Mouse (Mus musculus) embryonic facial prominence, embryonic 10.5 days (tissue): ENCODE results near the gene Gne. TPM values are rescaled to one million over a fixed set of nuclear protein-coding genes. Genes with fewer than 3 reads are reported as not detected.

ENCODE experiments used
- DNase-seq: peaks from one replicate; pipeline ENCODE4 v3.0.0-alpha.2; 2017; ENCODE audit warnings: low spot score
- H3K27ac ChIP-seq: fragments of 300-500 bp; sonication (generic); replicated peaks from 2 replicates; pipeline ENCODE4 v1.5.1; 2016; ENCODE audit warnings: mild to moderate bottlenecking
- H3K27me3 ChIP-seq: fragments of 300-500 bp; sonication (generic); replicated peaks from 2 replicates; pipeline ENCODE4 v1.6.1; 2016; ENCODE audit warnings: low read depth, mild to moderate bottlenecking; ENCODE audit not compliant: poor library complexity, severe bottlenecking
- H3K36me3 ChIP-seq: fragments of 300-500 bp; sonication (generic); replicated peaks from 2 replicates; pipeline ENCODE4 v1.6.1; 2016; ENCODE audit warnings: mild to moderate bottlenecking, moderate library complexity
- H3K4me1 ChIP-seq: fragments of 300-500 bp; sonication (generic); 2 replicates; pipeline ENCODE4 v1.6.1; 2016
- H3K4me3 ChIP-seq: fragments of 300-500 bp; sonication (generic); 2 replicates; pipeline ENCODE4 v1.5.1; 2016; ENCODE audit warnings: mild to moderate bottlenecking, moderate library complexity
- H3K9me3 ChIP-seq: fragments of 300-500 bp; sonication (generic); 2 replicates; pipeline ENCODE4 v1.6.1; 2016; ENCODE audit warnings: mild to moderate bottlenecking
- WGBS: fragments of 180-500 bp; shearing (Covaris S2); methylation state at CpG from one replicate; pipeline ENCODE4 v1.1.7; 2016; 5-methylcytosine and 5-hydroxymethylcytosine counted together
- polyA plus RNA-seq: library from polyadenylated mRNA; unstranded; fragments of >200 nt; fragmentation: Nextera tagmentation; extraction: Ambion mirVana; gene quantifications from 2 replicates; pipeline ENCODE4 v1.2.1, GENCODE M21; 2016

Gene Gne
- polyA plus RNA-seq, 1 experiment from 2014 or later = 20.5 TPM

DNA sequence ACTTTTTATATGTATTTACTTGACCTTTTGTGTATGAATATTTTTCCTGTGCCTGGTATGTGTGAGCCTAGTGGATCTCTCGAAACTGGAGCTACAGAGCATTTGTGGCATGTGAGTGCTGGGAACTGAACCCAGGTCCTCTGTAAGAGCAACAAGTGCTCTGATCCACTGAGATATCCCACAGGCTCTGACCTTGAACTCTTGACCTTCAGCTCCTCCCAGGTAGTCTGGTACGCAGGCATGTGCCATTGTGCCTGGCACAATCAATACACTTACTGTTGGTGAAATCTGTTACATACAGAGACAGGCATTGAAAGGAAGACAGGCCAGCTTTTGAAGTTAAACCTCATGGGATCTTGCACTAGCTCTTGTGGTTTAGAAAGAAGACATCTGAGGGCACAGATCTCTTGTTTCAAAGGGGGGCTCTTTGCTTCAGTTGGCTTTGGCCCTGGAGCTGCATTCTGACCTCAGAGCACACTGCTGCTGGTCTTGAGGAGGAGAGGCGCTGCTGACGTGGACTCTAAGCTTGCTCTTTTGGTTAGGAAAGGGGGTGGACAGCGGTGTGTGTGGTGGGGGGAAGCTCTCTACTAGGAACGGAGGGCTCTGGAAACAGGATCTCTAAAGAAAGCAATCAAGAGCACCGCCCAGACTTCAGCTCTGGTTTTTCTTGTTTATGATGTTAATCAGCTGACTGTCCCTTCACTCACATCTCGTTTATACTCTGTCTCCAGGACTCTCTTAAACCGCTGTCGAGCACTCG is 13.8 kb upstream of the Gne start:
- Histone ChIP-seq H3K4me3 (peak overlapping the region; percentile 1; the same call in 1 of the 2 replicates), H3K27me3 (no peaks in the 10 kb centered on the region), H3K36me3 (no peaks in the 10 kb centered on the region), H3K27ac (no peak overlapping the region), H3K4me1 (peaks cover 19% of the 10 kb centered on the region), H3K9me3 (no peaks in the 10 kb centered on the region)
- WGBS = 52% methylated on average over 11 of the region's 11 CpGs
- DNase-seq = no peak

DNA sequence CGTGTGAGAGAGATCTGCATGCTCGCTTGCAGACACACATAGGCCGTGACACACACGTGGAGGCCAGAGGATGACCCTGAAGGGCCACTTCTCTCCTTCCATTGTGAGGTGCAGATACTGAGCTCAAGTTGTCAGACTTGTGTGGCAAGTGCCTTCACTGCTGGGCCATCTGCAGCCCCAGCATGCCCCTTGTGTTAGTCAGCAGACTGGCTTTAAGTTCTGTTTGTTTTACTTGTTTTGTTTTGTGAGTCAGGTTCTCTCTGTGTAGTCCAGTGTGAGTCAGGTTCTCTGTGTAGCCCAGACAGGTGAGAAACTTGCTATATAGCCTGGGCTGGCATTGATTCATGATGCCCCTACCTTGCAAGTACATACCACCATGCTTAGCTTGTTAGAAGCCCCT is 10.5 kb upstream of the Gne start:
- no peak for DNase-seq
- no peaks in the 10 kb centered on the region for H3K9me3 ChIP-seq
- H3K4me1 ChIP-seq = peaks cover 14% of the 10 kb centered on the region
- no peaks in the 10 kb centered on the region for H3K27me3 ChIP-seq
- 80% methylated on average over 4 of the region's 4 CpGs for WGBS
- no peak overlapping the region for H3K4me3 ChIP-seq
- no peaks in the 10 kb centered on the region for H3K36me3 ChIP-seq
- no peak overlapping the region for H3K27ac ChIP-seq

DNA sequence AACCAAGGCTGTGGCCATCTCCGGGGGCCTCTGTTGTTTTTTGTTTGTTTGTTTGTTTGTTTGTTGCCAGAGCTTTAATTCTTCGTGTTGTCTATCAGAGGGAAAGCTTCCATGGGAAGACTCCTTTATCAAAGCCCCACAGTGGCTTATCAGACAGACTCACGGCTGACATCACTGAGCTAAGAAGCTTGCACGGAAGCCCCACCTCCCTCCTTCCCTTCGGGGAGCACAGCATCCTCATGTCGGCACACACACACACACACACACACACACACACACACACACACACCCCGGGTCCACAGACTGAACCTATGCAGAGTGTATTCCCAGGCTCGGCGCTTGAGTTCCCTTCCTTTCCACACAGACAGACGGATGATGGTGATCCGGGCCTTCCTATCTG is 8.4 kb upstream of the Gne start:
- Histone ChIP-seq H3K4me1 (peaks cover 8% of the 10 kb centered on the region; the same call in 1 of the 2 replicates), H3K9me3 (no peaks in the 10 kb centered on the region), H3K4me3 (no peak overlapping the region), H3K36me3 (no peaks in the 10 kb centered on the region), H3K27ac (no peak overlapping the region), H3K27me3 (no peaks in the 10 kb centered on the region)
- no peak for DNase-seq
- 82% methylated on average over 11 of the region's 11 CpGs for WGBS

DNA sequence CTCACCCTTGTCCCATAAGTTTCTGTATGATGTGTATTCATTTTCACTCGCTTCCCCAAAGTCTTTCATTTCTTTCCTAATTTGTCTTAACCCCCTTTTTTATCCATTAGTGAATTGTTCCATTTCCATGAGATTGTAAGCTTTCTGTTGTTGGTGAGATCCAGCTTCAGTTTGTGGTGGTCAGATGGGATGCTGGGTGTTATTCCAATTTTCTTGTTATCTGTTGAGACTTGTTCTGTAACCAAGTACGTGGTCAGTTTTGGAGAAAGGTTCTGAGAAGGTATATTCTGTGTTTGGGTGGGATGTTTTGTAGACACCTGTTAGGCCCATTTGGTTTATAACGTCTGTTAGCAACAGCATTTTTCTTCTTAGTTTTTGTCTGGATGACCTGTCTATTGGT is 1.6 kb upstream of the Gne start:
- 89% methylated on average over 3 of the region's 3 CpGs for WGBS
- DNase-seq = no peak
- H3K4me3 ChIP-seq = no peak overlapping the region

DNA sequence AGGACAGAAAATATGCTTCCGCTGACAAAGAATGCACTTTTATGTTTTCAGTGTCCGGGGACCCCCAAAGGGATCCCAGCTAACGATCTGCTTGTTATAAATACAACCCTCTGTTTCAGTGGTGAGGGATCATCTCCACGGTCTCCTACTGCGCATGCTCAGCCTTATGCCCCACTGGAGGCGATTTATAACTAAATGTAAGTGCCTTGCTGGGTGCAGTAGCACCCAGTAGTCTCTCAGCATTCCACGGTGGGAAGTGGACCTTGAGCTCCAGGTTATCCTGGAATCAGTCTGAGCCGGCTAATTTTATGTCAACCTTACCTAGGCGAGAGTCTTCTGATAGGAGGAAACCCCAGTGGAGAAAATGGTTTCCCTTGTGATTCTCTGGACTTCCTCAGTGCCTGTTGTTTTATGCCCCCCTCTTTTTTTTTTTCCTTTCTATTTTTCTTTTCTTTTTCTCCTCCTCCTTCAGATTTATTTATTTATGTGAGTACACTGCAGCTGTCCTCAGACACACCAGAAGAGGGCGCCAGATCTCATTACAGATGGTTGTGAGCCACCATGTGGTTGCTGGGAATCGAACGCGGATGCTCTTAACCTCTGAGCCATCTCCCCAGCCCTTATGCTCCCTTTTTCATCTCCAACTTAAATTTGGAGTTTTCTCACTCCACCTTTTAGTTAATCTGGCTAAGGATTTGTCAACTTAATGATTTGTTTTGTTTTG is 787 bp upstream of the Gne start:
- no peaks in the 10 kb centered on the region for H3K9me3 ChIP-seq
- H3K27ac ChIP-seq = no peak overlapping the region
- 84% methylated on average over 13 of the region's 13 CpGs for whole genome bisulfite sequencing
- no peaks in the 10 kb centered on the region for H3K27me3 ChIP-seq
- no peak for DNase-seq
- no peaks in the 10 kb centered on the region for H3K36me3 ChIP-seq
- no peak overlapping the region for H3K4me3 ChIP-seq
- peaks cover 10% of the 10 kb centered on the region for H3K4me1 ChIP-seq

More for the DNA sequence above, 1.6 kb upstream of the Gne start:
- Histone ChIP-seq H3K27me3 (no peaks in the 10 kb centered on the region), H3K36me3 (no peaks in the 10 kb centered on the region), H3K27ac (no peak overlapping the region), H3K4me1 (peaks cover 10% of the 10 kb centered on the region), H3K9me3 (no peaks in the 10 kb centered on the region)

DNA sequence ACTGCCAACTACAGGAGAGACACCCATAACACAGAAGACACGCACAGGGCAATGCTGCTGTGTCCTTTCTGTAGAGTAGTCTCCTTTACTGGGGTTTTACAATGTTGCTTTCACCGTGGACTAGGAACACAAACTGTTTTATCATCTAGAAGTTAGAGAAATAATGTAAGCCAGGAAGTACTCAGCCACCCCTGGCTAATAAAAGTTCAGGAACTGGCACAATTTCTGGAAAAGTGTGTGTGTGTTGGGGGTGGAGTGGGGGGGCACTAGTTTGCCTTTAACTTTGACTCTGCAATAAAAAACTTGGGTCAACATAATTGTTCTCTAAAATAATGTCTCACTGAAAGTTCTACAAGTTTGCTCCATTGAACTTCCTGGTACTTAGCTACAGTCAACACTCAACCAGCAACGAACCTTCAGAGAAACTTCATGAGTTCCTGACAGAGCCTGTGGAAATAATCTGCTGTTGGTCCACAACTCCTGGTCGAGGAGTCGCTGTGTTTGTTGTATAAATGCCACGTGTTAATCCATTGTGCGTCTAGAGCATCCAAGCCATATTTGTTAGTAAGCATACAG is 5.5 kb downstream of the Gne start:
- Histone ChIP-seq H3K27ac (no peak overlapping the region), H3K4me1 (0 out of 2 replicates have a peak, but pooled peaks cover 5% of the 10 kb centered on the region), H3K4me3 (no peak overlapping the region), H3K9me3 (no peaks in the 10 kb centered on the region), H3K36me3 (no peaks in the 10 kb centered on the region), H3K27me3 (no peaks in the 10 kb centered on the region)
- DNase-seq = no peak
- 88% methylated on average over 7 of the region's 7 CpGs for WGBS

DNA sequence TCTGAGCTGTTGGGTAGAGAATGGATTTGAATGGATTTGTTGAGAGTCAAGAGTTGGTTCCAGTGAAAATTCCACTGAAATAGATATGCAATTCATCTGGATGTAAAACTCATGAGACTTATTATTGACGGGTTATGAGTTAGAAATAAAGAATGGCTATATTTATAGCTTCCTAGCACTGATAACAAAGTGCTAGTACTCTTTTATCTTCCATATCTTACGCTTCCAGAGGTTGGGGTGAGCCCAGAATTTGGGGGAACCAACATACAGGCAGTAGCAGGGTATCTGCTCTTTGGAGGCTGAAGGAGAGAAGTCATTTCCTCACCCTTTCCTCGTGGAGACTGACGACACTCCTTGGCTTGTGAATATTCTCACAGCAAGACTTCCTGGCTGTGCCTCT is 9.6 kb downstream of the Gne start:
- Histone ChIP-seq H3K9me3 (no peaks in the 10 kb centered on the region), H3K4me3 (no peak overlapping the region), H3K27me3 (no peaks in the 10 kb centered on the region), H3K27ac (no peak overlapping the region), H3K4me1 (peaks cover 21% of the 10 kb centered on the region), H3K36me3 (no peaks in the 10 kb centered on the region)
- no peak for DNase-seq
- WGBS = 83% methylated on average over 4 of the region's 4 CpGs

DNA sequence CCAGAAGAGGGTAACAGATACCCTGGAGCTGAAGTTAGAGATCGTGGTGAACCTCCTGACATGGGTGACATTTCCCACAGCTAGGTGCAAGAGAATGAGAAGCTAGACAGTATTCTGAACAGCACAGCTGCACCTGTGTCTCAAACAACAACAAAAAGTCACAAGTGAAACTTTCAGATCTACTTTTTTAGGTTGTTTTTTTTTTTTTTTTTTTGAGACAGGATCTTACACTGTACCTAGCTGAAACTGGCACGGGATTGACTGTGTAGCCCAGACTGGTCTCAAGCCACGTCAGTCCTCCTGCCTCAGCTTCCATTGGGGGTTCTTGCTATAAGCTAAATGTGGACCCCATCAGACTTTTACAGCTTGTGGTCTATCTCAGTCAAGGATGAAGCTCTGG is 10.2 kb downstream of the Gne start:
- 85% methylated on average over 3 of the region's 3 CpGs for WGBS
- Histone ChIP-seq H3K36me3 (no peaks in the 10 kb centered on the region), H3K27me3 (no peaks in the 10 kb centered on the region), H3K27ac (no peak overlapping the region), H3K4me1 (peaks cover 22% of the 10 kb centered on the region), H3K9me3 (no peaks in the 10 kb centered on the region), H3K4me3 (no peak overlapping the region)
- no peak for DNase-seq

DNA sequence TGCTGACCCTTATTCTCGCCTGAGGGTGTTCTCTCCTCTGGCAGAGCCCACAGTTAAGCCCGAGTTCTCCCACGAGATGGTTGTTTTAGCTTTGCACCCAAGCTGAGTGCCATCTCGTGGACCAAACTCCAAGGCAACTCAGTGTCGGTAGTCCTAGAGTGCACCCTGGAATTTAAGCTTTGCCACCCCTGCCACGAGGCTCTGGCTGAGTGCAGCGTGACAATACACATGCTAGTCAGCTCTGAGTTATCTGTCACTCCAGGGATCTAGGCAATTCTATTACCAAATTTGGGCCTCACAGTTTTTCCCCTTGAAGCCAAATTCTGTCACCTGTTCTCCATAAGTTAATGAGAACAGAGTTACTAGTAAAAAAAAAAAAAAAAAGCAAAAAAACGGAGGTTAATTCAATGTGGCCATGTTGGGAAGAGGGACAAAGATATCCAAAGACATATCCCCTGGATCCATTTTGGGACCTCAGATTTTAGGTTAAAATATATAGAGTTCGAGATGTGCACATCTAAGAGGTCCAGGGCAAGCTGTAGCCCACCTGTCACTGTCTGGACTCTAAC is 11.0 kb downstream of the Gne start:
- Histone ChIP-seq H3K4me1 (peaks cover 25% of the 10 kb centered on the region), H3K9me3 (no peaks in the 10 kb centered on the region), H3K4me3 (peak overlapping the region; percentile 84), H3K27ac (peak overlapping the region; percentile 86), H3K27me3 (no peaks in the 10 kb centered on the region), H3K36me3 (no peaks in the 10 kb centered on the region)
- WGBS = 10% methylated on average over 9 of the region's 9 CpGs
- no peak for DNase-seq

DNA sequence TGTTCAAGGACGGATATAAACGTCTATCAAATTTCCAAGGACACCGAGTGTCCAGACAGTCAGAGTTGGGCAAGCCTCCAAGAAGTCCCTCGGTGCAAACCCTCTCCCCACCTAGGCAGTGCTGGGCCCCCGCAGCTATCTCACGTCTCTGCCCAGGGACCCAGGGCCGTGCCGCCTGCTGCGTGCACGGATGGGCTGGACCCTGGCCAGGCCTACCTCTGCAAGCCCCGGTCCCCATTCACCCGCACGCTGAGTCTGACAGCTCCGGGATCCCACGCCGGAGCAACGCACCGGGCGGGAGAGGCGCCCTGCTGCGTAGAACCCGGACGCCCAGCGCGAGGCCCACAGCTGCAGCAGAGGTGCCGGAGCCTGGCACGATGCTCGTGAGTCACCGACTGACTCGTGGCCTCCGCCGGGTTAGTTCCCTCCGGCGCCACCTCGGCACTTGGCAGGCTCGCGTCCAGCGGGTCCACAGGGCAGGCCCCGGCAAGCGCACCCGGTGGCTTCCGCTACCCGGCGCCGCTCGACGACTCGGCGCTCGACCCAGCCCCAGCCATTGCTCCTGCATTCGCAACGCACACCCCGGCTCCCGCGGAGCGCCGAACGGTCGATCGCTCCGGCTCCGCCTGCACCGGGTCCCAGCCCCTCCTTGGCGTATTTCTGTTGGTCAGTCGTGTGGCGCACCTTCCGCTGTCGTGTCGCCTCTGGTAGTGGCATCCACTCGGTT is 11.7 kb downstream of the Gne start:
- Histone ChIP-seq H3K4me1 (peaks cover 25% of the 10 kb centered on the region), H3K4me3 (peak overlapping the region; percentile 84), H3K9me3 (no peaks in the 10 kb centered on the region), H3K27ac (peak overlapping the region; percentile 86), H3K27me3 (no peaks in the 10 kb centered on the region), H3K36me3 (no peaks in the 10 kb centered on the region)
- DNase-seq = peak; percentile 94
- WGBS = under 1% methylated on average over 70 of the region's 70 CpGs

DNA sequence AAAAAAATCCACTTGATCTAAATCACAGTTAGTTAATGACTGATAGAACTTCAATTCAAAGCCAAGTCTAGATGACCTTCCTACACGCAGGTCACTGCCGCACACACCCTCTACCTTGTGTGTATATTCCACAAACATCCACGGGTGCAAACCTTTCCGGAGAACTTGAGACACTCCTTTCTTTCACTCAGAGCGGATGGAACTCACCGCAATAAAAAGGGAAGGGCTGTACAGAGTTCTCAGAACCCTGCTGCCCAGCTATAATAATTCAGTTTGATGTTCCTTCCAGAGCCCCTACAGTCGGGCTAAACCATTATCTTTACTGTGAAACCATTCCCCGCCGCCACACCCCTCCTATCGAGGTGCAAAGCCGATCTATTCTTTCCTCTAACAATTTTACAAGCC is 12.2 kb downstream of the Gne start:
- no peaks in the 10 kb centered on the region for H3K9me3 ChIP-seq
- 0 out of 2 replicates have a peak overlapping the region, but pooled peaks have one; percentile 86 for H3K27ac ChIP-seq
- no peaks in the 10 kb centered on the region for H3K27me3 ChIP-seq
- WGBS = 17% methylated on average over 11 of the region's 11 CpGs
- no peaks in the 10 kb centered on the region for H3K36me3 ChIP-seq
- peak overlapping the region; percentile 84 for H3K4me3 ChIP-seq
- peaks cover 25% of the 10 kb centered on the region for H3K4me1 ChIP-seq
- no peak for DNase-seq

DNA sequence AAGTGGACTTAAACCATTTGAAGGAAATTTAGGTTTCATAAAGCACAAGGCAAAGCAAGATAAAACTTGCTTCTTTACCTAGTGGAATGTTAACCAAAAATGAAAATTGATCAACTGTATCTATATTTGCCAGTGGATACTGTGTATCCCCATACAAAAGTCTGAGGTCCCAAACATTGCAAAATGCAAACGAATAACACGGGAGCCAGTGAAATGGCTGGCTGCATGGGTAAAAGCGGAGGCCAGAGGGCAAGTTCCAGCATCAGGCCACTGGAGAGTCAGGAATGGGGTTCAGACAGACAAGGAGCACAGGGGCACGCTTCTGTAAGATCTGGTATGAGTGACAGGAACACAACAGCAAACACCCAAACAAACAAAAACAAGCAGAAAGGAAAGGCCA is 13.3 kb downstream of the Gne start:
- Histone ChIP-seq H3K4me3 (0 out of 2 replicates have a peak overlapping the region, but pooled peaks have one; percentile 16), H3K27ac (no peak overlapping the region), H3K9me3 (no peaks in the 10 kb centered on the region), H3K36me3 (no peaks in the 10 kb centered on the region; the same call in 1 of the 2 replicates), H3K27me3 (no peaks in the 10 kb centered on the region), H3K4me1 (peaks cover 27% of the 10 kb centered on the region)
- 76% methylated on average over 4 of the region's 4 CpGs for WGBS
- DNase-seq = no peak
